Mouse (Mus musculus) thymus, postnatal 14 days (tissue): ENCODE measurements around the gene Cd48.
"Not testable (repeated sequence)": the region's sequence is repeated elsewhere in the genome, so short reads cannot be mapped to it uniquely, and the experiment has no call there.

ENCODE experiments used
- DNase-seq: peaks from one replicate; pipeline ENCODE4 v3.0.0; 2021

The Cd48 gene

GRCm38 (mm10) chr1:171698983-171699382, 17.2 kb downstream of the Cd48 start:
- DNase-seq: peak; percentile 87

DNA sequence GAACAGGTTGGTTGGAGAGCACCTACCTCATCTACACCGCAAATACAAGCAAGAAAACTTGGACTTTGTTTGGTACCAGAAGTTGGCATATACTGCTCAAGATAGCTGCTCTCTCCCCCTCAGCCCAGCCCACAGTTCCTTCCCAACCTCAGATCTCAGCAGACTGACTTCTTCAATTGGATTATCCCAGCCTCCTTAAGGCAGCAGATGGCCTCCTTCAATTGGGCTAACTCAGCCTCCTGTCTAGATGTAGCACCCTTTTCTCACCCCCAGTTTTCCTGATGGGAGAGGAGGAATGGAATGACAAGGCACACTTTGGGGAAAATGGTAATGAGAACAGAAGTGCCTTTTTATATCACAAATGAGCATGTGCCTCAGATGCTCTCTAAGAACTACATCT, 31.9 kb downstream of the Cd48 start:
- DNase-seq: not testable (repeated sequence)

- no peak for DNase-seq
Measured at GRCm38 (mm10) chr1:171715434-171715833, 33.6 kb downstream of the Cd48 start.

- DNase-seq: no peak
Measured at GRCm38 (mm10) chr1:171716232-171716631, 34.4 kb downstream of the Cd48 start.

DNA sequence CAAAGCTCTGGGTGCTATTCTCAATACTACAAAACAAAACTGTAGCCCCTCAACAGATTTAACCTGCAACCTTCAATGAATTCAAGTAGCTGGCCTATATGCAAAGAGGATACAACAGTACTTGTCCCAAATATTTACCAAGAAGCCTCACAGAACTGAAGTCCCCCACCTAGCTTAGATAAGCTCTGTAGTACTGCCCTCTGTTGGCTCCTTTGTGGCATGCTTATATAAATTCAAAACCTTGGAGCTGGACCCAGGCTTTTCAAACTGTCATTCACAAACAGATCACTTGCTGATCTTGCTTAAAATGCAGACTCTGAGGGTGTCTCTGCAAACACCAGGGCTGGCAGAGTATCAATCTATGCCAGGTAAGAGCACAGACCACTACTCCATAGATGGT, 49.4 kb downstream of the Cd48 start:
- DNase-seq: peak; percentile 31

- DNase-seq: no peak
Measured at GRCm38 (mm10) chr1:171734898-171735297, 53.1 kb downstream of the Cd48 start.

DNA sequence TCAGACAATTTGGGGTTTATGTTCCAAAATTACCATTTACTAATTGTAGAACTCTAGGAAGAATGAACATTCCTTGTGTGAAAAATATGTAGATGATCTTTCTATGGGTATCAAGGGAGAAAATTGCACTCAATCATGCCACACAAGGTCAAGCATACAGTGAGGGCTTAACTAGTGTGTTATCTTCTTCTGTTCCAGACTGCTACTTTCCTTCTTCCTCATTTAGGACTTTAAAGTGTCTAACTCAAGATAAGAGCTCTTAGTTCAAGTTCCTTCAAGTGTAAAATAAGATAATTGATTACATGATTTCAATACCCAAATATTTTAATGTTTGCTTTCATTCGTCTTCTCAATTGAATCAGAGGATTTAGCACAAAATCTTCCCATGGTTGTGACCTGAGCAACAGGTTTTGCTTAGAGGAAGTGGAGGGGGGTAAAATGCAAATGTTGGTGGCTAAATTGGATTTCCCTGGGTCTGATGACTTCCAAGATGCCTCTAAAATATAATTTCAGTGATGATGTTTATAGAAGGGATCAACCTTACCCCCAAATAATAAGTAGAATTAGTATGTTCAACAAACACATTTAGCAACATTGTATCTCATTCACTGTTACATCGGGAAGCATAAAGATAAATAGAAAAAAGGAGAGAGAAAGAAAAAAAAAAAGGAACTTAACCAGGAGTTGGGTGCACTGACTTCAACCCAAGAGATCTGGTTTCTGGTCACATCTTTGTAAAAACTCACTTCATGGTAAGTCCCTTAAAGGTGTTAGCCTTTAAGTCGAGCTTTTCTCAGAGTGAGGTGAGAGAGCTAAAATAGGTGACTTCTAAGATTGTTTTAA, 66.5 kb downstream of the Cd48 start:
- DNase-seq: no peak
